19 mouse cellular contexts compared by ENCODE assay signal in the genomic region with DNA sequence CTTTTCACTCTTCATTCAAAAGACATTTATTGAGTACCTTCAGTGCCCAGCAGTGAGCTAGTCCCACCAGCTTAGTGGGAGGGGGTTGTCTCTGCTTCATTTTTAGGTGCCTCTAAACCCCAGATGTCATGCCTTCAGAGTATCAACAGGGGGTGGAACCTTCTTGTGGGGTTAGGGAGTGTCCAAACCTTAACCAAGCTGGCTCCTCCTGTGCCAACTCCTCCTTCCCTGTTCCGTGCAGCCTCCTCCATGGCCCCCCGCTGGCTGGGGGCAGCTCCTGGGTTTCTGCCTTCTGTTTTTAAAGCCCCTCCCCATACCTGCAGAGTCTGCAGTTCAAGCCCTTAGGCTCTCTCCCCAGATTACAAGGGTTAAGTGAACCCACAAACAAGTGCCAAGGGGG. TPM values are rescaled to one million over a fixed set of nuclear protein-coding genes. Genes with fewer than 3 reads are reported as not detected.
ATAC-seq lines count a peak whose summit lies in the region.
"Not testable (repeated sequence)": the region's sequence is repeated elsewhere in the genome, so short reads cannot be mapped to it uniquely, and the experiment has no call there.
"Had no signal": no experiment of that assay in that cellular context is flagged by ENCODE, and none has a peak within 500 bp of the region (broad histone marks: within the 10 kb centered on the region; RNA-seq: fewer than 3 reads in every experiment).

No protein-coding gene starts in this region.

- not testable (repeated sequence) for H3K27ac ChIP-seq in limb, embryonic 12.5 days; liver, embryonic 15.5 days (replicated peaks)

- not testable (repeated sequence) for H3K4me2 ChIP-seq in limb, embryonic 12.5 days; liver, embryonic 15.5 days

- H3K4me3 ChIP-seq in limb, embryonic 12.5 days (replicated peaks); liver, embryonic 15.5 days (replicated peaks): not testable (repeated sequence)

- WGBS in limb, embryonic 12.5 days: no CpG with 5 or more reads among the region's 2 CpGs
- no CpG with 5 or more reads among the region's 2 CpGs for WGBS in liver, embryonic 15.5 days (ENCODE audit: insufficient replicate concordance)

- H3K9ac ChIP-seq in limb, embryonic 12.5 days (replicated peaks); liver, embryonic 15.5 days: not testable (repeated sequence)

- H3K9me3 ChIP-seq in limb, embryonic 12.5 days; liver, embryonic 15.5 days (replicated peaks): not testable (repeated sequence)

- not testable (repeated sequence) for H3K36me3 ChIP-seq in limb, embryonic 12.5 days; liver, embryonic 15.5 days (replicated peaks)

- not testable (repeated sequence) for H3K4me1 ChIP-seq in limb, embryonic 12.5 days (replicated peaks); liver, embryonic 15.5 days (replicated peaks)

- ATAC-seq in erythroblast, adult 5-6 weeks (replicated peaks; ENCODE audit: low FRiP score, poor library complexity, severe bottlenecking): peak; percentile 60
- ATAC-seq in hematopoietic stem cell, adult 5-6 weeks (replicated peaks in 1 of 2; ENCODE audit: insufficient read depth in 1 of 2, low FRiP score in 2 of 2, low TSS enrichment in 1 of 2, low read depth in 1 of 2, poor library complexity in 2 of 2, severe bottlenecking in 2 of 2): peak; percentile 47 to 49
- ATAC-seq in limb, embryonic 12.5 days (ENCODE audit: insufficient number of reproducible peaks, insufficient read depth, low FRiP score, low TSS enrichment, low read depth): 0 out of 2 replicates have a peak, but pooled peaks have one; percentile 26
- ATAC-seq in liver, embryonic 15.5 days (ENCODE audit: insufficient read depth): peak; percentile 28; the same call in 1 of the 2 replicates
- peak; percentile 54 for ATAC-seq in megakaryocyte progenitor cell, adult 5-6 weeks (replicated peaks; ENCODE audit: poor library complexity)
- peak; percentile 73 for ATAC-seq in monocyte, adult 5-6 weeks (replicated peaks; ENCODE audit: insufficient number of reproducible peaks, low FRiP score, low TSS enrichment, poor library complexity, severe bottlenecking)

- not testable (repeated sequence) for H3K27me3 ChIP-seq in limb, embryonic 12.5 days; liver, embryonic 15.5 days

RNA-seq across cellular contexts. Expression of a gene that starts 3.8 kb away (rescaled TPM):
- total RNA-seq in erythroblast, adult 5-6 weeks (2015; ENCODE audit: low replicate concordance): 42.4 and 52.3 TPM in 2 replicates
- total RNA-seq in erythroblast, adult 5-6 weeks (2017; ENCODE audit: low replicate concordance): 12.4 and 14.4 TPM in 2 replicates
- 3.9 and 8.6 TPM in 2 replicates for total RNA-seq in hematopoietic stem cell, adult 5-6 weeks (2017)
- not detected in 2 replicates for polyA plus RNA-seq in limb, embryonic 12.5 days (2016; fragmentation: Nextera tagmentation; extraction: Ambion mirVana)
- 0.35 and 0.43 TPM in 2 replicates for polyA plus RNA-seq in liver, embryonic 15.5 days (2015; fragmentation: Nextera tagmentation; extraction: Ambion mirVana)
- 70.2 and 71.3 TPM in 2 replicates for total RNA-seq in megakaryocyte progenitor cell, adult 5-6 weeks (2015)
- total RNA-seq in megakaryocyte progenitor cell, adult 5-6 weeks (2017): 34.4 and 35.7 TPM in 2 replicates
- 136 to 183 TPM (median 179 TPM) in 3 replicates for total RNA-seq in monocyte, adult 5-6 weeks (2017)
- total RNA-seq: ES-E14 had no signal
- polyA plus RNA-seq: cortical plate, adult 2 months; embryonic facial prominence, embryonic 12.5 days; forebrain, embryonic 14.5 days; heart, embryonic 13.5 days; hindbrain, embryonic 12.5 days; hindbrain, embryonic 16.5 days had no signal

RNA-seq across cellular contexts. Expression of a gene that starts 21.4 kb away (rescaled TPM):
- total RNA-seq in erythroblast, adult 5-6 weeks (2015; ENCODE audit: low replicate concordance): not detected in 2 replicates
- not detected in 2 replicates for total RNA-seq in erythroblast, adult 5-6 weeks (2017; ENCODE audit: low replicate concordance)
- total RNA-seq in hematopoietic stem cell, adult 5-6 weeks (2017): not detected in 2 replicates
- not detected in 2 replicates for polyA plus RNA-seq in limb, embryonic 12.5 days (2016; fragmentation: Nextera tagmentation; extraction: Ambion mirVana)
- polyA plus RNA-seq in liver, embryonic 15.5 days (2015; fragmentation: Nextera tagmentation; extraction: Ambion mirVana): not detected in 2 replicates
- 3.7 TPM in 1 of 2 replicates, not detected in the other for total RNA-seq in megakaryocyte progenitor cell, adult 5-6 weeks (2015)
- not detected in 2 replicates for total RNA-seq in megakaryocyte progenitor cell, adult 5-6 weeks (2017)
- 4.4 TPM in 1 of 3 replicates, not detected in the others for total RNA-seq in monocyte, adult 5-6 weeks (2017)
- total RNA-seq: adrenal gland, adult 8-10 months; adrenal gland, postnatal 36 days; ES-E14; gastrocnemius, adult 2 months; gastrocnemius, postnatal 25 days; heart, postnatal 36 days had no signal
- polyA plus RNA-seq: cortical plate, adult 2 months; embryonic facial prominence, embryonic 12.5 days; forebrain, embryonic 14.5 days; heart, embryonic 13.5 days; heart, postnatal 0 days; hindbrain, embryonic 12.5 days; hindbrain, embryonic 16.5 days had no signal
